Mouse (Mus musculus): ENCODE results near the gene Gdap2. TPM values are rescaled to one million over a fixed set of nuclear protein-coding genes. Genes with fewer than 3 reads are reported as not detected.

Gene Gdap2
- polyA plus RNA-seq, 1 experiment from 2014 or later, result 16.0 TPM

DNA sequence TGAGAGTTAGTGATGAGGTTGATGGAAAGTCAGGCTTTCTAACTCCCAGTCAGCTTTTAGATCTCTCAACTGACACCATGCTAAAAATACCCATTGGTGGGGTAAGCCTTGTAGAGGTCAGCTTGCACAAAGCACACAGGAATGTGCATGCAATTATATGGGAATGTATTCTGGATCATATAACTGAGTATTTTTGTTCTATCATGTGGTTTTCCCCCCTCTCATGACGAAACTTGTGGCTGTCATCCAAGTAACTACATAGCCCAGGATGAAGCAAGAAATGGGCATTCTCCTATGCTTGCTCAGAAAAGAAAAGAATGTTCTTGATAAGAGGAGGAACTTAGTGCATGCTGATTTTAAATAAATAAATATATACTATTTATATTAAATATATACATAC, 65.3 kb downstream of the Gdap2 start:
- no peaks in the 10 kb centered on the region for H3K27me3 ChIP-seq (ENCODE audit: insufficient read depth, low read length)
- no peak overlapping the region for H3K4me3 ChIP-seq (ENCODE audit: low read depth, low read length)
- no peak for ATAC-seq
- no peaks in the 10 kb centered on the region for H3K4me1 ChIP-seq (ENCODE audit: insufficient read depth)
- 56% methylated on average over 1 of the region's 1 CpGs for WGBS (ENCODE audit: insufficient replicate concordance)
- no peaks in the 10 kb centered on the region for H3K36me3 ChIP-seq (replicated peaks; ENCODE audit: insufficient read depth, low read length)
- no peak overlapping the region for H3K27ac ChIP-seq (ENCODE audit: low read depth)
- no peak overlapping the region for H3K9ac ChIP-seq (replicated peaks)
- DNase-seq, result no peak
- no peak overlapping the region for H3K4me2 ChIP-seq (ENCODE audit: low read depth, low read length)
- H3K9me3 ChIP-seq (ENCODE audit: low read length), result no peaks in the 10 kb centered on the region
- TF ChIP-seq CTCF (IDR thresholded peaks at IDR 0.05; ENCODE audit: low read depth) (no peak), EP300 (IDR thresholded peaks at IDR 0.05; ENCODE audit: low read depth) (no peak)

GRCm38 (mm10) chr3:100228981-100229380, 66.8 kb downstream of the Gdap2 start:
- Histone ChIP-seq H3K36me3 (replicated peaks; ENCODE audit: insufficient read depth, low read length) (no peaks in the 10 kb centered on the region), H3K9me3 (ENCODE audit: low read length) (no peaks in the 10 kb centered on the region), H3K27ac (ENCODE audit: low read depth) (no peak overlapping the region), H3K9ac (replicated peaks) (no peak overlapping the region), H3K27me3 (ENCODE audit: insufficient read depth, low read length) (no peaks in the 10 kb centered on the region), H3K4me1 (ENCODE audit: insufficient read depth) (no peaks in the 10 kb centered on the region), H3K4me3 (ENCODE audit: low read depth, low read length) (no peak overlapping the region), H3K4me2 (ENCODE audit: low read depth, low read length) (no peak overlapping the region)
- no peak for TF ChIP-seq EP300 (IDR thresholded peaks at IDR 0.05; ENCODE audit: low read depth)
- TF ChIP-seq CTCF (IDR thresholded peaks at IDR 0.05; ENCODE audit: low read depth), result no peak
- 69% methylated on average over 3 of the region's 3 CpGs for WGBS (ENCODE audit: insufficient replicate concordance)
- DNase-seq (no peak), ATAC-seq (no peak)

- Histone ChIP-seq H3K4me2 (ENCODE audit: low read depth, low read length) (no peak overlapping the region), H3K9me3 (ENCODE audit: low read length) (no peaks in the 10 kb centered on the region), H3K9ac (replicated peaks) (no peak overlapping the region), H3K4me3 (ENCODE audit: low read depth, low read length) (no peak overlapping the region), H3K4me1 (ENCODE audit: insufficient read depth) (no peaks in the 10 kb centered on the region), H3K27me3 (ENCODE audit: insufficient read depth, low read length) (no peaks in the 10 kb centered on the region), H3K36me3 (replicated peaks; ENCODE audit: insufficient read depth, low read length) (no peaks in the 10 kb centered on the region), H3K27ac (ENCODE audit: low read depth) (no peak overlapping the region)
- TF ChIP-seq CTCF (IDR thresholded peaks at IDR 0.05; ENCODE audit: low read depth) (no peak), EP300 (IDR thresholded peaks at IDR 0.05; ENCODE audit: low read depth) (no peak)
- no peak for ATAC-seq
- DNase-seq, result no peak
Measured at GRCm38 (mm10) chr3:100236725-100237436, 74.7 kb downstream of the Gdap2 start.

DNA sequence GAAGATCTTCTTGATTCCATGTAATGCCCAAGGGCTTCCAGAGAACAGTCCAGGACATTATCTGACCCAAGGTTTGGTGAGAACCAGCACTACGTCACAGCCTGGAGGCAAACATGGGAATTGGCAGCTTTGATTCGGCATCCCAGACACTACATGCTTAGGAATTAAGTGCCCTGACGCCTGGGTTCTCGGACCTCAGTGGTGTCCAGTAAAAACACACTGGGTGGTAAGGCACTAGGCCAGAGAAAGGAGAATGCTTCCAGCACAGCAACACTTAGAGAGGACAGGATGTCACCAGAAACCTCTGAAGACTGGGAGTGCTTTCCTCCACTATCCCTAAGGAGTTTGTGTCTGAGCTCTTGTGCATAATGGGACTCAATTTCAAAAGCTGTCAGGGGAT, 80.0 kb downstream of the Gdap2 start:
- TF ChIP-seq CTCF (IDR thresholded peaks at IDR 0.05; ENCODE audit: low read depth), result no peak
- TF ChIP-seq EP300 (IDR thresholded peaks at IDR 0.05; ENCODE audit: low read depth), result no peak
- no peaks in the 10 kb centered on the region for H3K4me1 ChIP-seq (ENCODE audit: insufficient read depth)
- H3K9ac ChIP-seq (replicated peaks), result no peak overlapping the region
- H3K4me2 ChIP-seq (ENCODE audit: low read depth, low read length), result no peak overlapping the region
- H3K4me3 ChIP-seq (ENCODE audit: low read depth, low read length), result no peak overlapping the region
- DNase-seq (no peak), ATAC-seq (no peak)
- no peaks in the 10 kb centered on the region for H3K27me3 ChIP-seq (ENCODE audit: insufficient read depth, low read length)
- H3K27ac ChIP-seq (ENCODE audit: low read depth), result no peak overlapping the region
- 74% methylated on average over 4 of the region's 4 CpGs for WGBS (ENCODE audit: insufficient replicate concordance)
- no peaks in the 10 kb centered on the region for H3K36me3 ChIP-seq (replicated peaks; ENCODE audit: insufficient read depth, low read length)
- no peaks in the 10 kb centered on the region for H3K9me3 ChIP-seq (ENCODE audit: low read length)

DNA sequence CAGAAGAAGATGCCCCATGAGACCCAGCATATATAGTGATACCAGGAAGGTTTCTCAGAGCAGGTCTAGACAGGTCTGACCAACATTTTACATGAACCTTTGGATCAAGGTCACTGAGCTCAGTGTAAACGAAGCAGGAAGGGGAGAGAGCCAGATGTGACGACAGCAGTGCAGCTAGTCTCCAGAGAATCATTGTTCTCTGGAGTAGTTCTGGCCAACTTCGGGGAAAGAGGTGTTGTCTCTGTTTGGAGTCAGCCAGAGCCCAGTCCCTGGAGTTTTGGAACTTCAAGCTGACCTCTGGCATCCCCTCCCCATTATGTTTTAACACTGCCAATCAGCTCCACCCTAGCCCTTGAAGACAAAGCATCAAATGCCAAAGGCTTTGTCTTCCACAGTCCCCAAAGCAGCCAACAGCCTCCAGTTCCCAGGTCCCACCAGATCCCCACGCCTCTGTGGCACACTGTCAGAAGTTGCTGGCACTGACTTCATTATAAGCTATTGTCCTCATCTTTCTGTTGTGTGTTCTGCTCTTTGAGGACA, 84.2 kb downstream of the Gdap2 start:
- H3K9ac ChIP-seq (replicated peaks), result no peak overlapping the region
- no peaks in the 10 kb centered on the region for H3K9me3 ChIP-seq (ENCODE audit: low read length)
- TF ChIP-seq CTCF (IDR thresholded peaks at IDR 0.05; ENCODE audit: low read depth) (no peak), EP300 (IDR thresholded peaks at IDR 0.05; ENCODE audit: low read depth) (no peak)
- no peaks in the 10 kb centered on the region for H3K4me1 ChIP-seq (ENCODE audit: insufficient read depth)
- ATAC-seq (no peak), DNase-seq (no peak)
- H3K27me3 ChIP-seq (ENCODE audit: insufficient read depth, low read length), result no peaks in the 10 kb centered on the region
- no peak overlapping the region for H3K4me3 ChIP-seq (ENCODE audit: low read depth, low read length)
- no peaks in the 10 kb centered on the region for H3K36me3 ChIP-seq (replicated peaks; ENCODE audit: insufficient read depth, low read length)
- H3K4me2 ChIP-seq (ENCODE audit: low read depth, low read length), result no peak overlapping the region
- no peak overlapping the region for H3K27ac ChIP-seq (ENCODE audit: low read depth)
- WGBS (ENCODE audit: insufficient replicate concordance), result 38% methylated on average over 4 of the region's 4 CpGs

Other genes starting within 250 kb of the Gdap2 start
- gene Wdr3, start within 50 bp of the Gdap2 start, polyA plus RNA-seq (2015; fragmentation: Nextera tagmentation; extraction: Ambion mirVana), result 9.8 and 12.1 TPM in 2 replicates

All from liver, postnatal 0 days (tissue).